Mouse (Mus musculus) heart, adult 2 months (tissue): ENCODE measurements around the gene Slc8a3. TPM values are rescaled to one million over a fixed set of nuclear protein-coding genes. Genes with fewer than 3 reads are reported as not detected.

Source experiments
- DNase-seq, 2 experiments: peaks; one replicate each; pipeline ENCODE4 v3.0.0; 2021
- H3K27ac ChIP-seq: fragments of 200-600 bp; 2 replicates; pipeline ENCODE4 v1.8.1; 2022
- H3K27me3 ChIP-seq: fragments of 200-500 bp; 2 replicates; pipeline ENCODE4 v1.6.1; 2012; ENCODE audit warnings: mild to moderate bottlenecking, low read length, inconsistent platforms, mixed read lengths; ENCODE audit not compliant: control insufficient read depth, insufficient read depth
- H3K36me3 ChIP-seq: fragments of 200-500 bp; 2 replicates; pipeline ENCODE4 v1.6.1; 2012; ENCODE audit warnings: low read length, inconsistent platforms; ENCODE audit not compliant: control insufficient read depth, insufficient read depth
- H3K4me1 ChIP-seq: fragments of 200-500 bp; 2 replicates; pipeline ENCODE4 v1.6.1; 2011; ENCODE audit warnings: low read length; ENCODE audit not compliant: control insufficient read depth, insufficient read depth
- H3K4me3 ChIP-seq: fragments of 200-600 bp; 2 replicates; pipeline ENCODE4 v1.8.1; 2022
- H3K79me2 ChIP-seq: fragments of 200-500 bp; replicated peaks from 2 replicates; pipeline ENCODE4 v1.6.1; 2012; ENCODE audit warnings: mild to moderate bottlenecking, inconsistent platforms, low read length, moderate library complexity, mixed read lengths; ENCODE audit not compliant: control insufficient read depth, insufficient read depth
- H3K9ac ChIP-seq: fragments of 200-500 bp; 2 replicates; pipeline ENCODE4 v1.6.1; 2012; ENCODE audit warnings: low read depth, mild to moderate bottlenecking, control low read depth, inconsistent platforms, low read length, mixed read lengths
- CTCF ChIP-seq: fragments of 200-600 bp; IDR thresholded peaks from 2 replicates; pipeline ENCODE4 v1.8.1; 2022; ENCODE audit warnings: antibody characterized with exemption, mild to moderate bottlenecking, moderate library complexity
- EP300 ChIP-seq: fragments of 200-500 bp; IDR thresholded peaks from 2 replicates; pipeline ENCODE4 v1.6.1; 2011; ENCODE audit warnings: low read depth, low read length, control low read depth; ENCODE audit not compliant: insufficient read depth
- POLR2A ChIP-seq: fragments of 200-500 bp; IDR thresholded peaks from 2 replicates; pipeline ENCODE4 v1.6.1; 2011; ENCODE audit warnings: mild to moderate bottlenecking, low read depth, low read length, control low read depth; ENCODE audit not compliant: insufficient read depth
- WGBS: fragments of 180-500 bp; shearing (Covaris S2); methylation state at CpG from one replicate; pipeline ENCODE4 v1.1.7; 2018; 5-methylcytosine and 5-hydroxymethylcytosine counted together
- intact Hi-C: fragments of 180-260 bp; cut with DNase I; formaldehyde crosslinking; loops from one replicate; pipeline ENCODE4 v1.15.1; 2025
- polyA plus RNA-seq: library from polyadenylated mRNA; depleted of rRNA; stranded (reverse); fragments of >200 nt; gene quantifications from 2 replicates; pipeline ENCODE4 v1.2.3, GENCODE M21; 2012
- total RNA-seq, 2 experiments: library from RNA; stranded (reverse); gene quantifications; 2 replicates each; pipeline ENCODE4 v1.2.3; 2021

Slc8a3 gene
- total and polyA plus RNA-seq, 3 experiments: 0.08 to 0.18 TPM; not detected in 1

DNA sequence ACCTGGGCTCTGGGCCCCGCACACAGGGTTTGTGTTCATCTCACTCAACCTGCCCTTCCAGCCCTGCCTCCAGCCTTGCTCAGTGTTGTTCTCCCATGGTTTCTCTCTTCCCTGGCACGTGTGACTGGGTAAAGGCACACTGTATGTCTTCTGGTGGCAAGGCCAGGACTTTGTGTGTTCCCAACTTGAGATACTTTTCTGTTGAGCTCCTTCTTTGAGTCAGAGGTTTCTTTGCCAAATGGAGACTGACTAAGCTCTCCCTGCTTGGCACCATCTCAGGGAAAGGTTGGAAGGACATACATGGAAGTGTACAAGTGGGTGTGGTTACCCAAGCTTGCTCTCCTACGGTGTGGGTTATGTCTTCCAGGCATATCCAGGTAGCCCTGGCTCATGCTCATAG, 169.8 kb downstream of the Slc8a3 start:
- Histone ChIP-seq H3K4me1 (no peaks in the 10 kb centered on the region; the same call in 1 of the 2 replicates), H3K4me3 (no peak overlapping the region), H3K36me3 (no peaks in the 10 kb centered on the region), H3K9ac (no peak overlapping the region), H3K79me2 (no peaks in the 10 kb centered on the region), H3K27ac (no peak overlapping the region), H3K27me3 (no peaks in the 10 kb centered on the region)
- DNase-seq: no peak
- TF ChIP-seq EP300 (no peak), CTCF (no peak), POLR2A (no peak)
- intact Hi-C loops: no loop called here
- WGBS: 65% methylated on average over 3 of the region's 3 CpGs

DNA sequence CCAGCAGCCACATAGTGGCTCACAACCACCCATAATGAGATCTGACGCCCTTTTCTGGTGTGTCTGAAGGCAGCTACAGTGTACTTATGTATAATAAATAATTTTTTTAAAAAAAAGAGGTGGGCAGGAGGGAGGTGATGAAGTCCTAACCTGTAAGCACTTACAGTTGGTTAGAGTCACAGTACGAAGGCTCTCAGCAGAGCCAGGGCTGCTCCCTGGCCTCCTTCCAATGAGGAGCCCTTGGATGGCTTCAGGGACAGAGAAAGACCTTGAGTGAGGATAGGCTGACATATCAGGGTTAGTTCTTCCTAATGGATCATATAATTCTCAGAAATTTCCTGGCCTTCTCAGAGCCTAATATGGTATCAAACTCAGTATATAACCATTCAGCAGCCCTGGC, 171.7 kb downstream of the Slc8a3 start:
- no peaks in the 10 kb centered on the region for H3K27me3 ChIP-seq
- no peak overlapping the region for H3K4me3 ChIP-seq
- H3K9ac ChIP-seq: no peak overlapping the region
- no peak for DNase-seq
- TF ChIP-seq EP300 (no peak), CTCF (no peak), POLR2A (no peak)
- H3K79me2 ChIP-seq: no peaks in the 10 kb centered on the region
- no peaks in the 10 kb centered on the region for H3K36me3 ChIP-seq
- intact Hi-C loops: no loop called here
- WGBS: 70% methylated on average over 2 of the region's 2 CpGs
- H3K27ac ChIP-seq: no peak overlapping the region
- H3K4me1 ChIP-seq: no peaks in the 10 kb centered on the region; the same call in 1 of the 2 replicates

DNA sequence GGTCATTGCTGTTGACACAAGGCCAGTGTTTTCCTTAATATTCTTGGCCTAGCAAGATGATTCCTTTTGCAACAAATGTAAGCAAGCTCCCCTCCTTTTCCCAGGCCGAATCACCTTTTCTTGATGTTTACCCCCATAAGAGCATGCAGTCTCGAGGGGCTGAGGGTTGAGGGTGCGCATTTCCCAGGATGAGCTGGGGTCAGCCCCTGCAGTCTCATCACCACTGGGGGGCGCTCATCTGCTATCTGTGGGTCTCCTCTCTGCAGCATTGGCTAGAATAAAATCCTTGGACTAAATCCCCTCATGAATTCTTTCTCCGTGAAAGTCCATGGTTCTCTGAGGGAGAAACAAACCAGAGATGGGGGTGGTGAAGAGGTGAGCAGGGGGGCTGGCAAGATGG, 172.1 kb downstream of the Slc8a3 start:
- Histone ChIP-seq H3K79me2 (no peaks in the 10 kb centered on the region), H3K27me3 (no peaks in the 10 kb centered on the region), H3K4me3 (no peak overlapping the region), H3K9ac (no peak overlapping the region), H3K36me3 (no peaks in the 10 kb centered on the region), H3K4me1 (no peaks in the 10 kb centered on the region; the same call in 1 of the 2 replicates), H3K27ac (no peak overlapping the region)
- TF ChIP-seq EP300 (no peak), CTCF (peak; percentile 27; the same call in 1 of the 2 replicates)
- intact Hi-C loops: no loop called here
- 68% methylated on average over 5 of the region's 5 CpGs for WGBS
- no peak for DNase-seq

DNA sequence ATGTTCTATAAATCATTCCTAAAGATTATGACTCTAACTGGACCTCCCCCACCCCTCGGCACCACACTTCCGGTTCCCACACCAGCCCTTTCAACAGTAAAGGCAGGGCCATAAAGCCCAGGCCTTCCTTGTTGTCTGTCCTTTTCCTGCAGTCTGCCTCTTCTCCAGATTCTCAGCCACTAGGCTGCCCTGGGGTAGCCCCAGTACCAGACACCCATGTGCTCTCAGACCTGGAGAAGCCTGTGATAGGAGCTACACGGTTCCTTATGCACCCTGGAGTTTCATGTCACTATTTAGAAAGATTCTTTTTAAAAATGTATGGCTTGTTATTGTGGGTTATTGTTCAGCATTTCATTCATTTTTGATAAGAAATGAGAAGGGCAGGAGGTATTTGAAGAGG, 172.6 kb downstream of the Slc8a3 start:
- no peak overlapping the region for H3K4me3 ChIP-seq
- intact Hi-C loops: no loop called here
- H3K9ac ChIP-seq: no peak overlapping the region
- no peaks in the 10 kb centered on the region; the same call in 1 of the 2 replicates for H3K4me1 ChIP-seq
- H3K27ac ChIP-seq: no peak overlapping the region
- no peaks in the 10 kb centered on the region for H3K36me3 ChIP-seq
- no peak for TF ChIP-seq EP300
- no peak for TF ChIP-seq POLR2A
- no peak for TF ChIP-seq CTCF
- 65% methylated on average over 3 of the region's 3 CpGs for WGBS
- no peak for DNase-seq
- H3K27me3 ChIP-seq: no peaks in the 10 kb centered on the region
- H3K79me2 ChIP-seq: no peaks in the 10 kb centered on the region

DNA sequence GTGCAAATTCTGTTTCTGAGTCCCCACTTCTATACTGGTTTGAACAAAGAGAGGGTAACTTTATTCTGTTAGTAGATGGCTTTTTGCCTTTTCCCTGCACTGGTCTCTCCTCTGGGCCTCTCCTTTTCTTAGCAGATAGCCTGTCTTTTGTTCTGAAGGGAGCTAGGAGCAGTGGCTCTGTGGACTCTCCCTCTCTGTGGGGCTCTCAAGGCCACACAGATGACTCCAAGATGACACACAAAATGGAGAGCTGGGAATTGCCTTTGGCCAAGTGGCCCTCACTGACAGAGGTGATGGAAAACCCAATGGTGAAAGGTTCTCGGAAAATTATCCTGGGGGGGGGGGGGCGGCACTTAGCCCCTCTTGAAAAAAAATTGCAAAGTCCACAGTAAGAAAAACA, 173.0 kb downstream of the Slc8a3 start:
- Histone ChIP-seq H3K27me3 (no peaks in the 10 kb centered on the region), H3K79me2 (no peaks in the 10 kb centered on the region), H3K27ac (no peak overlapping the region), H3K9ac (no peak overlapping the region), H3K4me1 (no peaks in the 10 kb centered on the region; the same call in 1 of the 2 replicates), H3K4me3 (no peak overlapping the region), H3K36me3 (no peaks in the 10 kb centered on the region)
- intact Hi-C loops: no loop called here
- 57% methylated on average over 2 of the region's 2 CpGs for WGBS
- TF ChIP-seq EP300 (no peak), CTCF (no peak), POLR2A (no peak)
- no peak for DNase-seq

DNA sequence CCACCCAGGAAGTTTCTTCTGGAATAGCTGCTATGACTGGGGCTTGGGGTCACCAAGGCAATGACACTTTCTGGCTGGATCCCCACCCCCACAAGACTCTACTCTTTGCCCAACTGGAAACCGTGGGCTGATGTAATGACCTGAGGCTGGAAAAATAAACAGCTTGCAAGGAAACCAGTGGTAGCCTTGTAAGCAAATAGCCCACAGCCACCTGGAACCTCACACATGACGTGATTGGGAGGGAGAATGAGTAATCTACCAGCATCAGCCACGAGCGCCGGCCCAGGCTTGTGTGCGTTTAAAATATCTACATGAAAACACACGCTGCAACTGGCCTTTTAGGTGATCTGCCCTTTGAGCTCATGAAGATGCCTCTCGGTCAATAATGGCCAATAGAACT, 176.1 kb downstream of the Slc8a3 start:
- no peak overlapping the region for H3K27ac ChIP-seq
- no peak for DNase-seq
- no peaks in the 10 kb centered on the region for H3K79me2 ChIP-seq
- no peaks in the 10 kb centered on the region for H3K27me3 ChIP-seq
- TF ChIP-seq EP300 (no peak), POLR2A (no peak)
- H3K4me1 ChIP-seq: no peaks in the 10 kb centered on the region; the same call in 1 of the 2 replicates
- no peak overlapping the region for H3K9ac ChIP-seq
- H3K4me3 ChIP-seq: no peak overlapping the region
- WGBS: 63% methylated on average over 8 of the region's 8 CpGs
- intact Hi-C loops: no loop called here
- H3K36me3 ChIP-seq: no peaks in the 10 kb centered on the region
